Mouse (Mus musculus): ENCODE measurements around the gene Clrn3.
A peak's percentile ranks its signal among the peaks of the same experiment; 100 is the strongest.

Clrn3 gene

GRCm38 (mm10) chr7:135486645-135487382 is 41.6 kb downstream of the Clrn3 start:
- no peak for DNase-seq (ENCODE audit: low read depth)

GRCm38 (mm10) chr7:135485796-135486410 is 42.6 kb downstream of the Clrn3 start:
- DNase-seq (ENCODE audit: low read depth): no peak

GRCm38 (mm10) chr7:135485116-135485795 is 43.2 kb downstream of the Clrn3 start:
- no peak for DNase-seq (ENCODE audit: low read depth)

- no peak for DNase-seq (ENCODE audit: low read depth)
Observed at GRCm38 (mm10) chr7:135484341-135484740, 44.1 kb downstream of the Clrn3 start.

DNA sequence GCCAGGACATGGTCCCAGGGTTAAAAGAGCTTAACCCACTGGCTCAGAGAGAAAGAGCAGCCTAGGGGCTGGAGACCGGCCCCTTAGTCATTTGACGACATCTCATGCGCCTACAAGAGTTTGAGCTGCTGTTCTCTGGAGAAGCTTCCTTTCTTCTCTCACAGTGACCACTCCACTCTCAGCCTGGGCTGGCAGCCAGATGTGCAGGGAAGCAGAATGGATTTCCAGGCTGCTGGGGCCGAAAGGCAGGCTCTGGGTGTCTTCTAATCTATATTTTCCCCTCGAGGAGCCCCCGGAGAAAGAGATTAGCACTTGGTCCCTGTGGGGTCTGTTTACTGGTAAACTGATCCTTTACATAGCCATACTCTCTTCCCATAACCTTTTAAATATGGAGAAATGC is 44.7 kb downstream of the Clrn3 start:
- DNase-seq (ENCODE audit: low read depth): no peak

DNA sequence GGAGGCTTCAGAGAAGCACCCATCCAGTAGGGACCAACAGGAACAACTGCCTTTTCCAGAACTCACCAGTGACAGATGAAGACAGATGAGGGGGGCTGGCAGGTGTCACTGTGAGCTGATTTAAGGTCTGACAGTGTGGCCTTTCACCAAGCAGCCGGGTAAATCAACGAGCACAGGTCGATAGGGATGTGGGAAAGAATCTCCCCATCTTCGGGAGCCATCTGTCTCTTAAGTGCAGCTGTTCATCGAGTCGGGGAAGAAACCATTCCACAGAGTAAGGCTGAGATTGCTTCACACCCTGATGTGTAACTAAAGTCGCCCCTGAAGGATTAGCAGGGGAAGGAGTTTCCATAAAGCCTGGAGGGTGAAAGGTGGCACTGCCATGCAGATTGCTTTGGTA is 47.3 kb downstream of the Clrn3 start:
- no peak for DNase-seq (ENCODE audit: low read depth)

DNA sequence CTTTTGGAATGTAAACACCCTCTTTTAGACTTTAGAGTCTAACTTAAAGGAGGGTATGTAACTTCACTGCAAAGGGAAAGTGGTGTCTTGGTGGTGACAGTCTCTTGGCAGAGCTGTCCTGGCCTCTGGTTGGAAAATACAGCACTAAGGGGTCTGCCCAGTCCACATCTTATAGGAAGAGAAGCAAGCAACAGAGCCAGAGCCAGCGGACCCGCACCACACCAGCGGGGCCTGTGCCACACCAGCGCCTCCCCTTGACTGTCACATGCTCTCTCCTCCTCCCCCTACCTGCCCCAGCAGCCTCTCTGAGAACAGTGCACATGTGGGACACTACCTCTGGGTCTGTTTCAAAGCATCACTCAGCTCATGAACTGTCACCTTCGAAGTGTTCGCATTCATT is 48.5 kb downstream of the Clrn3 start:
- no peak for DNase-seq (ENCODE audit: low read depth)

DNA sequence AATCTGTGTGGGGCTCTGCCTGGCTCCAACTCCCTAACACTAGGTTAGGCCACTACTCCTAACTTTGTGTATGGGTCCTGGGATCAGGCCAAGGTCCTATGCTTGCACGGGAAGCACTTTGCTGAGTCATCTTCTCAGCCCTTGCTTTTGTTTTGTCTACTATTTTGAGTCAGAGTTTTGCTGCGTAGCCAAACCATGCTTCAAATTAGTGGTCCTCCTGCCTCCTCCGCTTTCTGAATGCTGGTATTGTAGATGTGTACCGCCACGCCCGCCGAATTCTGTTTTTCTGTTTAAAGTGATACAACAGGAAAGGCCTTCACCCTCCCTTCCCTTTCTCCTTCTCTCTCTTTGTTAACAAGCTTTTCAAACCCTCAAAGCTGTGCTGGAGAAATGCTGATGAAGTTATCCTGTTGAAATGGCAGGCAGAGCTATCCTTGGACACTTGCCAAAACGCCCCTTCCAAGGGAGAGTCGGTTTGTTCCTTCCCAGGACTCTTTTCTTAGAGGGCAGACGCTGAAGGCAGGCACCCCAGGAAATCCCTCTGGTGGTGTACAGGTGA is 49.1 kb downstream of the Clrn3 start:
- no peak for DNase-seq (ENCODE audit: low read depth)

- no peak for DNase-seq (ENCODE audit: low read depth)
Observed at GRCm38 (mm10) chr7:135477256-135477655, 51.2 kb downstream of the Clrn3 start.

- no peak for DNase-seq (ENCODE audit: low read depth)
Observed at GRCm38 (mm10) chr7:135475981-135476380, 52.5 kb downstream of the Clrn3 start.

- DNase-seq (ENCODE audit: low read depth): no peak
Observed at GRCm38 (mm10) chr7:135470319-135470718, 58.1 kb downstream of the Clrn3 start.

DNA sequence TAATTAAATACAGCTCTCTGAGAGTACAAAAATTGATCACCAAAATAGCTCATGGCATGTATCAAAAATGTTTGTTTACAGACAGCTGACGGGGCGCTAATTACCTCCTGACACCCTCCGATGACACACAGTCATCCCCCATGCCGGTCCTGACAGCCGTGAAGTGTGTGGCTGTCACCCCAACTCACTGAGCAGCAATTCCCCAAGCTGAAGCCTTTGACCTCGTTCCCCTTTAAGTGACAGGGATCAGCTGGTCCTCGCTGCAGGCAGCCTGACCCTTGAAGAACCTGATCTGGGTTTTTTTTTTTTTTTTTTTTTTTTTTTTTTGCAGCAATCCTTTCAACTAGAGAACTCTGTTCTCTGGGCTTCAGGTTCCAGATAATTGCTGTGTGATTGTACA is 59.8 kb downstream of the Clrn3 start:
- no peak for DNase-seq (ENCODE audit: low read depth)

DNA sequence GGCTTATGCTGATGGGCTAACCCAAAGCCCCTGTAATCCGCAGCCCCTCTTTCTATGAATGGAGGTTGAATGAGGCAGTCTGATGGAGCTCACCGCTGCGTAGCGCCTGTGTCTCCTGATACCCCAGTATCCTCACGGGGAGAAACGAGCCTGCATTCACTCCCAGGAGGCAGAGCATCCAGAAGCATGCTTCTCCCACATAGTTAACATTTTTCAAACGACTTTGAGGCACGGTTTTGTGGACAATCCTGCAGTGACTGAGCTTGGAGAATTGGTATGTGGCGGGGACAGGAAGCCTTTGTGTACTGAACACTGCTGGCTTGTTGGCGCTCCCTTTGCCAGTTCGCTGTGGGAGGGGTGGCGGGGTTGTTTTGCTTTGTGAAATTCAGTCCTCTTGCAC is 63.2 kb downstream of the Clrn3 start:
- DNase-seq (ENCODE audit: low read depth): no peak

DNA sequence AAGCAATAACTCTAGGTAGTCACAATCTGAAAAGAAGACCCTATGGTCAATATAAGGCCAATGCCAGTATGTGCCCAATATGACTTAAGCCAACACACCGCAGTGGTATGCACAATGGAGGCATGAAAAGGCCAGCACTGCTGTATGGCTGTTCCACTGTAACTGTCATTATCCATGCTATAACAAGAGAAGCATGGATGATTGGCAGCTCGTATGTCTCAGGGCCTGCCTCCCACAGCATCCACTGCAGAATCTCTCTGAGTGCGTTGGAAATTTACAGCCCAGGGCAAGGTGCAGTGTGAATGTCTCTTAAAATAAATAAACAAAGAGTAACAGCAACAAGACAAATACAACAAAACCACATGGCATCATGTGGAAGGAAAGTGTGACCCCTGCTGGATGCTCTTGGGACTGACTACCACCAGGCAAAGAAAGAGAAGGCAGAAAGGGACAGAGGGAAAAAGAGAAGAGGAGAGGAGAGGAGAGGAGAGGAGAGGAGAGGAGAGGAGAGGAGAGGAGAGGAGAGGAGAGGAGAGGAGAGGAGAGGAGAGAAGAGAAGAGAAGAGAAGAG is 63.7 kb downstream of the Clrn3 start:
- DNase-seq (ENCODE audit: low read depth): peak; percentile 11
